Comparison of ENCODE assay signal across 9 mouse cellular contexts in the genomic region with DNA sequence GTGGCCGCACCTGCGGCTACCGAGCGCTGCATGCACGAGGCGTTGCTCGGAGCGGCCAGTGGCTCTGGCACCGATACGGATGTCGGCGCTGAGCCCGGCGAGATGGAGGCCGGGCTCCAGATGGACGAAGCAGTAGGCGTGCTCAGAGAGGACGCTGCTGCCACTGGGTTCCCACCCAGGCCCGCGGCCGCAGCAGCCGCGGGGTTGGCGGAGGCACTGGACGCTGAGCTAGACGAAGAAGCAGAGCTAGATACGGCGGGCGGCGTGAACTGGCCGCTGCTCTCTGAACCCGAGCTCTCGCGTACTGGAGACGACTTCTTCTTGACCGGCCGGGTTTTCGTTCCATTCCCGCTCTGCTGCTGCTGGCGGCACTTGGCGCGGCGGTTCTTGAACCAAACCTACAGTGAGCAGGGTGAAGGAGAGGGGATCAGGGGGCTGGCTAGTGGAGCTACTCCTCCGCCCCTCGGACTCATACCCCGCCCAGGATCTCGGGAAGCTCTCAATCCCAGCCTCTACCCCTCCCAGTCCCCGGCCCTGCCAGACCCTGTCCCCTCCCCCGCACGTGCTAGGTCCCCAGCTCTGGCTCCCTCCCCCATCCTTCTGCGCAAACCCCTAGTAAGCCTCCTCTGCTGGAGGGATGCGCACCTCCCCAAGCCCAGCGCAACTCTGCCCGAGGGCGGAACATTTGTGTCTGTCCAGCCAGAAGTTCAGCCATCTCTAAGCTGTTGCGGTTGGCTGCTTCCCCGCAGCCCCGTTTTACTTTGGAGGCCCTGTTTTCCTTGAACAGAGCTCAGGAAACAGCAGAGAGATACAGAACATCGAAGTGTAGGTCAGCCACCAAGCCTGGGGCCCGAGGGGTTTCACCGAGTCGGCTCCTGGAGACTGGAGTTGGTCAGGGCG. TPM values are rescaled to one million over a fixed set of nuclear protein-coding genes. Genes with fewer than 3 reads are reported as not detected.
DNase-seq lines count a peak whose midpoint lies in the region; ATAC-seq and TF ChIP-seq lines count a peak whose summit lies in the region.
"Had no signal": no experiment of that assay in that cellular context is flagged by ENCODE, and none has a peak within 500 bp of the region (broad histone marks: within the 10 kb centered on the region; RNA-seq: fewer than 3 reads in every experiment).

No protein-coding gene starts in this region.

- no peaks in the 10 kb centered on the region for H3K4me1 ChIP-seq in thymus, adult 2 months (replicated peaks; ENCODE audit: control insufficient read depth, insufficient read depth, low read length)

- peaks cover 4% of the 10 kb centered on the region; the same call in 1 of the 2 replicates for H3K27me3 ChIP-seq in splenic B cell, adult 2 months (ENCODE audit: control insufficient read depth, insufficient read depth, low read length, poor library complexity, severe bottlenecking)
- peaks cover 50% of the 10 kb centered on the region for H3K27me3 ChIP-seq in thymus, adult 2 months (ENCODE audit: control insufficient read depth, insufficient read depth, low read length)

- peak; percentile 10 for ATAC-seq in granulocyte monocyte progenitor cell, adult 5-6 weeks (replicated peaks; ENCODE audit: poor library complexity, severe bottlenecking)

- no peak overlapping the region for H3K4me3 ChIP-seq in thymus, adult 2 months (ENCODE audit: control insufficient read depth, insufficient read depth, low read length)

- TF ChIP-seq POLR2A in thymus, adult 2 months (IDR thresholded peaks at IDR 0.05; ENCODE audit: control insufficient read depth, extremely low read depth, insufficient read depth, low read length, poor library complexity), result no peak

- H3K27ac ChIP-seq in thymus, adult 2 months (ENCODE audit: control insufficient read depth, insufficient read depth, low read length), result no peak overlapping the region

- DNase-seq in layer of hippocampus, postnatal 10 days (ENCODE audit: low spot score in 2 of 2), result peak; percentile 60 to 70
- no peak for DNase-seq in layer of hippocampus, adult 9-11 months
- peak; percentile 60 to 62 for DNase-seq in cerebellum, postnatal 25 days
- peak; percentile 13 for DNase-seq in kidney, adult 9 months
- DNase-seq in lung, postnatal 10 days, result peak; percentile 16
- DNase-seq in splenic B cell, adult 2 months (ENCODE audit: low read depth, low spot score), result peak; percentile 18
- DNase-seq in thymus, adult 2 months, result no peak

- TF ChIP-seq CTCF in thymus, adult 2 months (IDR thresholded peaks at IDR 0.05; ENCODE audit: borderline replicate concordance, control insufficient read depth, extremely low read depth, insufficient read depth, low read length, poor library complexity), result no peak

- WGBS in thymus, adult 2 months, result 5% methylated on average over 60 of the region's 63 CpGs

- no peaks in the 10 kb centered on the region for H3K36me3 ChIP-seq in splenic B cell, adult 2 months (ENCODE audit: control insufficient read depth, insufficient read depth, low read length, poor library complexity, severe bottlenecking)
- H3K36me3 ChIP-seq in thymus, adult 2 months (ENCODE audit: control insufficient read depth, insufficient read depth, low read length), result no peaks in the 10 kb centered on the region

RNA-seq across cellular contexts. Expression of a gene that starts 5.8 kb away (rescaled TPM):
- 1 to 10 TPM; 4.8 to 5.3 TPM for total RNA-seq in layer of hippocampus, postnatal 10 days (2021)
- not detected in 2 replicates for total RNA-seq in granulocyte monocyte progenitor cell, adult 5-6 weeks (2014; fragmentation: Nextera tagmentation)
- total RNA-seq in granulocyte monocyte progenitor cell, adult 5-6 weeks (2017), result not detected in 2 replicates
- polyA plus RNA-seq in thymus, adult 2 months (2012; rRNA removed), result 0.03 and 0.09 TPM in 2 replicates
- polyA plus RNA-seq: spleen, adult 2 months had no signal

Comparison
In these comparisons a context has a peak if more than half of its experiments do, and no peak if none do; other contexts are left out.
1. DNase-seq: peak in layer of hippocampus, postnatal 10 days (2 of 2), cerebellum, postnatal 25 days (2 of 2), kidney, adult 9 months (single experiment), lung, postnatal 10 days (single experiment) and splenic B cell, adult 2 months (single experiment); none in layer of hippocampus, adult 9-11 months (single experiment) and thymus, adult 2 months (single experiment).
2. RNA of a gene that starts 5.8 kb away (total RNA-seq): 4.8 to 5.3 TPM in layer of hippocampus, postnatal 10 days; not detected in granulocyte monocyte progenitor cell, adult 5-6 weeks; every median in the first group is over 4 times any median in the second.